Mouse (Mus musculus) macrophage (primary cell): ENCODE results near the gene Uqcr11. TPM values are rescaled to one million over a fixed set of nuclear protein-coding genes. Genes with fewer than 3 reads are reported as not detected.
A peak's percentile ranks its signal among the peaks of the same experiment; 100 is the strongest.

ENCODE experiments used
- H3K27ac ChIP-seq: fragments of 350-480 bp; formaldehyde crosslinking; 2 replicates; pipeline ENCODE4 v1.9.0; 2021
- H3K36me3 ChIP-seq: fragments of 350-480 bp; formaldehyde crosslinking; 2 replicates; pipeline ENCODE4 v1.9.0; 2021; ENCODE audit errors: inconsistent target
- H3K4me3 ChIP-seq: fragments of 350-480 bp; formaldehyde crosslinking; 2 replicates; pipeline ENCODE4 v1.9.0; 2021; ENCODE audit errors: inconsistent target
- H3K79me2 ChIP-seq: fragments of 350-480 bp; formaldehyde crosslinking; 2 replicates; pipeline ENCODE4 v1.9.0; 2021; ENCODE audit errors: inconsistent target
- WGBS: methylation state at CpG from one replicate; pipeline ENCODE4 v1.1.7; 2026; ENCODE audit warnings: inconsistent platforms; ENCODE audit not compliant: missing documents; 5-methylcytosine and 5-hydroxymethylcytosine counted together
- polyA plus RNA-seq: library from polyadenylated mRNA; stranded (reverse); fragments of 250-400 nt; gene quantifications from 3 replicates; pipeline ENCODE4 v1.2.4, GENCODE M21; 2018; ENCODE audit warnings: inconsistent platforms
- total RNA-seq, 78 experiments: library from RNA; depleted of rRNA; stranded (reverse); fragments of 250-400 nt; gene quantifications; 1 replicate in 9 of 78; 2 replicates in 24 of 78; 3 replicates in 43 of 78; 4 replicates in 2 of 78; pipeline ENCODE4 v1.2.4; 2018; ENCODE audit warnings: inconsistent platforms in 56 of 78

Uqcr11 gene
- total RNA-seq (2018; cell fraction: chromatin; rRNA removed) = 10 to 100 TPM in 12 of 26 experiments, 1 to 10 TPM in 12, not detected in 2; 3.4 to 53.9 (median 10.1) TPM
- total RNA-seq (2018; cell fraction: cytosol; rRNA removed) = 100 to 1,000 TPM; 181 to 345 (median 248) TPM
- total RNA-seq (2018; cell fraction: nucleus; rRNA removed) = 10 to 100 TPM; 25.0 to 94.0 (median 45.4) TPM
- 150 to 306 TPM (median 241 TPM) in 3 replicates for polyA plus RNA-seq

GRCm38 (mm10) chr10:80406684-80407501 is at the start of gene Uqcr11:
Gene Uqcr11, minus strand, starts transcription at chr10:80406830.
- under 1% methylated on average over 27 of the region's 27 CpGs for WGBS
- H3K4me3 ChIP-seq = peak within 1 kb of the TSS; percentile 100
- peaks cover 21% of the 10 kb centered on the region for H3K36me3 ChIP-seq
- H3K27ac ChIP-seq = peak within 1 kb of the TSS; percentile 61
- H3K79me2 ChIP-seq = peaks cover 33% of the 10 kb centered on the region

- 87% methylated on average over 4 of the region's 5 CpGs for WGBS
- Histone ChIP-seq H3K27ac (no peak overlapping the region), H3K79me2 (no peaks in the 10 kb centered on the region), H3K36me3 (no peaks in the 10 kb centered on the region), H3K4me3 (no peak overlapping the region)
Observed at GRCm38 (mm10) chr10:80455697-80456096, 49.1 kb upstream of the Uqcr11 start.

GRCm38 (mm10) chr10:80454781-80455180 is 48.2 kb upstream of the Uqcr11 start:
- Histone ChIP-seq H3K4me3 (no peak overlapping the region), H3K79me2 (no peaks in the 10 kb centered on the region), H3K27ac (no peak overlapping the region), H3K36me3 (no peaks in the 10 kb centered on the region)
- WGBS = 94% methylated on average over 5 of the region's 5 CpGs

GRCm38 (mm10) chr10:80453601-80454000 is 47.0 kb upstream of the Uqcr11 start:
- Histone ChIP-seq H3K36me3 (no peaks in the 10 kb centered on the region), H3K4me3 (no peak overlapping the region), H3K79me2 (no peaks in the 10 kb centered on the region), H3K27ac (no peak overlapping the region)
- WGBS = 83% methylated on average over 10 of the region's 10 CpGs

- Histone ChIP-seq H3K27ac (no peak overlapping the region), H3K36me3 (no peaks in the 10 kb centered on the region), H3K4me3 (no peak overlapping the region), H3K79me2 (no peaks in the 10 kb centered on the region)
- 31% methylated on average over 6 of the region's 6 CpGs for WGBS
Observed at GRCm38 (mm10) chr10:80450599-80450998, 44.0 kb upstream of the Uqcr11 start.

- no peak overlapping the region for H3K27ac ChIP-seq
- 10% methylated on average over 26 of the region's 26 CpGs for WGBS
- no peaks in the 10 kb centered on the region for H3K36me3 ChIP-seq
- H3K79me2 ChIP-seq = no peaks in the 10 kb centered on the region
- H3K4me3 ChIP-seq = no peak overlapping the region
Observed at GRCm38 (mm10) chr10:80445898-80446601, 39.4 kb upstream of the Uqcr11 start.

GRCm38 (mm10) chr10:80445052-80445451 is 38.4 kb upstream of the Uqcr11 start:
- H3K4me3 ChIP-seq = no peak overlapping the region
- H3K27ac ChIP-seq = no peak overlapping the region
- 89% methylated on average over 1 of the region's 1 CpGs for WGBS
- no peaks in the 10 kb centered on the region for H3K36me3 ChIP-seq
- no peaks in the 10 kb centered on the region for H3K79me2 ChIP-seq

- 64% methylated on average over 5 of the region's 5 CpGs for WGBS
- no peaks in the 10 kb centered on the region for H3K79me2 ChIP-seq
- no peaks in the 10 kb centered on the region for H3K36me3 ChIP-seq
- no peak overlapping the region for H3K4me3 ChIP-seq
- H3K27ac ChIP-seq = no peak overlapping the region
Observed at GRCm38 (mm10) chr10:80444339-80445045, 37.9 kb upstream of the Uqcr11 start.

GRCm38 (mm10) chr10:80443575-80444278 is 37.1 kb upstream of the Uqcr11 start:
- no peaks in the 10 kb centered on the region for H3K36me3 ChIP-seq
- H3K27ac ChIP-seq = no peak overlapping the region
- no peak overlapping the region for H3K4me3 ChIP-seq
- 95% methylated on average over 7 of the region's 8 CpGs for WGBS
- H3K79me2 ChIP-seq = no peaks in the 10 kb centered on the region

- Histone ChIP-seq H3K36me3 (no peaks in the 10 kb centered on the region), H3K79me2 (no peaks in the 10 kb centered on the region), H3K4me3 (no peak overlapping the region), H3K27ac (no peak overlapping the region)
- 51% methylated on average over 2 of the region's 2 CpGs for WGBS
Observed at GRCm38 (mm10) chr10:80442989-80443388, 36.4 kb upstream of the Uqcr11 start.

- Histone ChIP-seq H3K36me3 (no peaks in the 10 kb centered on the region), H3K27ac (no peak overlapping the region), H3K79me2 (no peaks in the 10 kb centered on the region), H3K4me3 (no peak overlapping the region)
- 84% methylated on average over 8 of the region's 8 CpGs for WGBS
Observed at GRCm38 (mm10) chr10:80441598-80441997, 35.0 kb upstream of the Uqcr11 start.

- no peak overlapping the region for H3K27ac ChIP-seq
- H3K79me2 ChIP-seq = no peaks in the 10 kb centered on the region
- no peaks in the 10 kb centered on the region for H3K36me3 ChIP-seq
- H3K4me3 ChIP-seq = no peak overlapping the region
Observed at GRCm38 (mm10) chr10:80440031-80440430, 33.4 kb upstream of the Uqcr11 start.

- Histone ChIP-seq H3K36me3 (no peaks in the 10 kb centered on the region), H3K4me3 (no peak overlapping the region), H3K79me2 (no peaks in the 10 kb centered on the region), H3K27ac (no peak overlapping the region)
- 78% methylated on average over 4 of the region's 4 CpGs for WGBS
Observed at GRCm38 (mm10) chr10:80437973-80438372, 31.3 kb upstream of the Uqcr11 start.

GRCm38 (mm10) chr10:80436276-80436675 is 29.6 kb upstream of the Uqcr11 start:
- no peak overlapping the region for H3K4me3 ChIP-seq
- 38% methylated on average over 9 of the region's 9 CpGs for WGBS

More at GRCm38 (mm10) chr10:80436276-80436675, 29.6 kb upstream of the Uqcr11 start:
- Histone ChIP-seq H3K27ac (no peak overlapping the region), H3K79me2 (peaks cover 16% of the 10 kb centered on the region; the same call in 1 of the 2 replicates), H3K36me3 (no peaks in the 10 kb centered on the region)
